Mouse (Mus musculus) lung, postnatal 0 days (tissue): ENCODE results near the gene Notum.

Experiments used
- CTCF ChIP-seq: IDR thresholded peaks from 2 replicates; pipeline ENCODE4 v1.5.1; 2016; ENCODE audit warnings: antibody characterized with exemption, mild to moderate bottlenecking
- EP300 ChIP-seq: IDR thresholded peaks from 2 replicates; pipeline ENCODE4 v1.6.1; 2016; ENCODE audit warnings: antibody characterized with exemption, mild to moderate bottlenecking, control low read depth

- TF ChIP-seq CTCF (no peak), EP300 (no peak)
These were observed 44.2 kb downstream of the Notum start for GRCm38 (mm10) chr11:120616617-120617294.
